Mouse (Mus musculus): ENCODE measurements around the gene Fam49a. TPM values are rescaled to one million over a fixed set of nuclear protein-coding genes. Genes with fewer than 3 reads are reported as not detected.

Gene Fam49a
- 3.5 and 6.2 TPM in 2 replicates for polyA plus RNA-seq (2011; ENCODE audit: insufficient read depth, insufficient read length, low replicate concordance, missing spikeins)

GRCm38 (mm10) chr12:12261987-12262971 is at the start of gene Fam49a:
TSS of gene Fam49a (plus strand) at chr12:12262139.
- under 1% methylated on average over 56 of the region's 62 CpGs for WGBS
- peaks cover 1% of the 10 kb centered on the region for H3K4me1 ChIP-seq (ENCODE audit: control insufficient read depth, insufficient read depth, low read length)
- H3K27ac ChIP-seq (ENCODE audit: control insufficient read depth, insufficient read depth, low read depth, low read length, poor library complexity): peak within 1 kb of the TSS; percentile 24; the same call in 1 of the 2 replicates
- peak within 1 kb of the TSS; percentile 66 for H3K4me3 ChIP-seq (replicated peaks; ENCODE audit: control insufficient read depth, low read depth, low read length)
- TF ChIP-seq POLR2A (IDR thresholded peaks at IDR 0.05; ENCODE audit: borderline replicate concordance, control insufficient read depth, low read depth, low read length) (peak; percentile 81; the same call in 1 of the 2 replicates), CTCF (IDR thresholded peaks at IDR 0.05; ENCODE audit: control insufficient read depth, insufficient read depth, low read length) (no peak)

- Histone ChIP-seq H3K4me3 (replicated peaks; ENCODE audit: control insufficient read depth, low read depth, low read length) (no peak overlapping the region), H3K4me1 (ENCODE audit: control insufficient read depth, insufficient read depth, low read length) (no peaks in the 10 kb centered on the region), H3K27ac (ENCODE audit: control insufficient read depth, insufficient read depth, low read depth, low read length, poor library complexity) (no peak overlapping the region)
- 69% methylated on average over 3 of the region's 3 CpGs for WGBS
- TF ChIP-seq CTCF (IDR thresholded peaks at IDR 0.05; ENCODE audit: control insufficient read depth, insufficient read depth, low read length): no peak
- no peak for TF ChIP-seq POLR2A (IDR thresholded peaks at IDR 0.05; ENCODE audit: borderline replicate concordance, control insufficient read depth, low read depth, low read length)
Measured at GRCm38 (mm10) chr12:12213536-12213935, 48.4 kb upstream of the Fam49a start.

- Histone ChIP-seq H3K27ac (ENCODE audit: control insufficient read depth, insufficient read depth, low read depth, low read length, poor library complexity) (no peak overlapping the region), H3K4me1 (ENCODE audit: control insufficient read depth, insufficient read depth, low read length) (no peaks in the 10 kb centered on the region), H3K4me3 (replicated peaks; ENCODE audit: control insufficient read depth, low read depth, low read length) (no peak overlapping the region)
- 76% methylated on average over 5 of the region's 5 CpGs for WGBS
- TF ChIP-seq POLR2A (IDR thresholded peaks at IDR 0.05; ENCODE audit: borderline replicate concordance, control insufficient read depth, low read depth, low read length): no peak
- no peak for TF ChIP-seq CTCF (IDR thresholded peaks at IDR 0.05; ENCODE audit: control insufficient read depth, insufficient read depth, low read length)
Measured at GRCm38 (mm10) chr12:12218947-12219346, 43.0 kb upstream of the Fam49a start.

- WGBS: 58% methylated on average over 8 of the region's 8 CpGs
- H3K4me3 ChIP-seq (replicated peaks; ENCODE audit: control insufficient read depth, low read depth, low read length): no peak overlapping the region
- no peak overlapping the region for H3K27ac ChIP-seq (ENCODE audit: control insufficient read depth, insufficient read depth, low read depth, low read length, poor library complexity)
- no peaks in the 10 kb centered on the region for H3K4me1 ChIP-seq (ENCODE audit: control insufficient read depth, insufficient read depth, low read length)
- TF ChIP-seq CTCF (IDR thresholded peaks at IDR 0.05; ENCODE audit: control insufficient read depth, insufficient read depth, low read length): no peak
- TF ChIP-seq POLR2A (IDR thresholded peaks at IDR 0.05; ENCODE audit: borderline replicate concordance, control insufficient read depth, low read depth, low read length): no peak
Measured at GRCm38 (mm10) chr12:12220755-12221496, 41.0 kb upstream of the Fam49a start.

DNA sequence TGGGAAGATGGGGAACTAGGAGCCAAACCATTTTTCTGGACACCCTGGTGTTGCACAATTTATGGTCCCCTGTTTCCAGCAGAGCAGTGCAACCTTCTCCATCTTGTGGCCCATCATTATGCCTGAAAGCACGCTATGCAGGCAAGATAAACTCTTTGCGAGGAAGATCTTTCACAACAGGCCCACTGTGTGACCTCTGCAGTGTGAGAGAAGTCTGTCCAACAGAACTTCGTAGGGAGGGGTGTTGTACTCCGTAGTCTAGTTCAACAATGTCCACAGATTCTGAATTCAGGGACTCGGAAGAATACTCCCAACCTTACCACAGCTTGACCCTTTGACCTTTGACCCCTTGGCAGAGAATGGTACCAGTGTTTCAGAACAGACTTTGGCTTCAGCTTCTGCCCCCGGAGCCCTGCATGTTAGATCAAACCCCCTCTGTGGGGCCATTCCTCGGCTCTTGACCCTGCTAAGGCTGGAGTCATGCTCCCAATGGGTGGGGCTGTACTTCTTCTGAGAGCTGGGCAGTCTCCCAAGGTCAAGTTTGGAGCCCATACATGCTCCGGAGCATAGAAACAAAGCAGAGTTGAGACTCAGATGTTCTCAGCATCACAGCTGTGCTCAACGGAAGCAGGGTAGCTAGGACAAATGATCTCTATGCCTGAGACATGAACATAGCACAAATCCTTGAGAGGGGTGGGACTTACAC is 39.2 kb upstream of the Fam49a start:
- 71% methylated on average over 9 of the region's 9 CpGs for WGBS
- no peaks in the 10 kb centered on the region for H3K4me1 ChIP-seq (ENCODE audit: control insufficient read depth, insufficient read depth, low read length)
- H3K4me3 ChIP-seq (replicated peaks; ENCODE audit: control insufficient read depth, low read depth, low read length): no peak overlapping the region
- H3K27ac ChIP-seq (ENCODE audit: control insufficient read depth, insufficient read depth, low read depth, low read length, poor library complexity): no peak overlapping the region
- no peak for TF ChIP-seq CTCF (IDR thresholded peaks at IDR 0.05; ENCODE audit: control insufficient read depth, insufficient read depth, low read length)
- TF ChIP-seq POLR2A (IDR thresholded peaks at IDR 0.05; ENCODE audit: borderline replicate concordance, control insufficient read depth, low read depth, low read length): no peak

DNA sequence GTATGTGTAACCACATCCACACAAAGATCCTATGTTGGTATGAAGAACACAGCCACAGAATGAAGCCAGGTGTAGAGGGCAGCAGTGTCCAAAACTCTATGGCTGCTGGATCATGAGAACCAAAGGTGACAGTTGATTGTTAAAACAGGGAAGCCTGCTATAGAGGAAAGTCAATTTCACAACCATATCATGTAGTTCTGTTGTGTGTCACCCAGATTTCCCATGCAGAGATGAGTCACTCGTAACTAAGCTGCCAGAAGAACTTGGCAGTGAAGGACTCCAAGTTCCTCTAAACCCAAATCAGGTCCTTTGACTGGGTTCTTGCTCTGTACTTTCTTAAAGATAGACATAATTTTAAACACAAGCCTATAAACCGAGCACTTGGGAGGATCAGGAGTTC is 38.6 kb upstream of the Fam49a start:
- 41% methylated on average over 2 of the region's 2 CpGs for WGBS
- no peak overlapping the region for H3K4me3 ChIP-seq (replicated peaks; ENCODE audit: control insufficient read depth, low read depth, low read length)
- no peak overlapping the region for H3K27ac ChIP-seq (ENCODE audit: control insufficient read depth, insufficient read depth, low read depth, low read length, poor library complexity)
- no peak for TF ChIP-seq CTCF (IDR thresholded peaks at IDR 0.05; ENCODE audit: control insufficient read depth, insufficient read depth, low read length)
- no peak for TF ChIP-seq POLR2A (IDR thresholded peaks at IDR 0.05; ENCODE audit: borderline replicate concordance, control insufficient read depth, low read depth, low read length)
- H3K4me1 ChIP-seq (ENCODE audit: control insufficient read depth, insufficient read depth, low read length): no peaks in the 10 kb centered on the region

DNA sequence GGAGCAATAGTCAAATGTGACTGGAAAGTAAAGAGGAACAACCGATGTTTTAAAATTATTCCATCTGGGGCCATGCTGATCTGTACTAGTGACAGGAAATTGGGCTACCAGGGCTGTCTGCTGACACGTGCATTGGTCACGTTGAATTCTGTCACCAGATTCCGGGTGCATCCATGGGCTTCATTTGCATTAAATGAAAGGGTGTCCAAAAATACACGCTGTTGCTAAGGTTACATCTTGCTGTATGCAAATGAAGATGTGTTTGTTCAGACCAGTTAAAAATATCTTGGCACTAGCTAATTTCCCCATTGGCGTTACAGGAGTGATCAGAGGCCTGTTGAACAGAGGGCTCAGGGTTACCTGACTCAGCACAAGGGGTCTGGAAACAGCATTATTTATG is 36.2 kb upstream of the Fam49a start:
- Histone ChIP-seq H3K4me1 (ENCODE audit: control insufficient read depth, insufficient read depth, low read length) (no peaks in the 10 kb centered on the region), H3K27ac (ENCODE audit: control insufficient read depth, insufficient read depth, low read depth, low read length, poor library complexity) (no peak overlapping the region), H3K4me3 (replicated peaks; ENCODE audit: control insufficient read depth, low read depth, low read length) (no peak overlapping the region)
- WGBS: 74% methylated on average over 6 of the region's 6 CpGs
- TF ChIP-seq POLR2A (IDR thresholded peaks at IDR 0.05; ENCODE audit: borderline replicate concordance, control insufficient read depth, low read depth, low read length) (no peak), CTCF (IDR thresholded peaks at IDR 0.05; ENCODE audit: control insufficient read depth, insufficient read depth, low read length) (no peak)
